Mouse (Mus musculus) midbrain, embryonic 10.5 days (tissue): ENCODE data around the gene Oser1. TPM values are rescaled to one million over a fixed set of nuclear protein-coding genes. Genes with fewer than 3 reads are reported as not detected.

Source experiments
- DNase-seq: peaks from one replicate; pipeline ENCODE4 v3.0.0-alpha.2; 2017; ENCODE audit warnings: low spot score
- H3K27ac ChIP-seq: fragments of 300-500 bp; sonication (generic); replicated peaks from 2 replicates; pipeline ENCODE4 v1.5.1; 2016; ENCODE audit warnings: mild to moderate bottlenecking
- H3K27me3 ChIP-seq: fragments of 300-500 bp; sonication (generic); 2 replicates; pipeline ENCODE4 v1.6.1; 2016; ENCODE audit warnings: low read depth, mild to moderate bottlenecking; ENCODE audit not compliant: poor library complexity, severe bottlenecking
- H3K36me3 ChIP-seq: fragments of 300-500 bp; sonication (generic); 2 replicates; pipeline ENCODE4 v1.6.1; 2016; ENCODE audit warnings: mild to moderate bottlenecking, moderate library complexity
- H3K4me1 ChIP-seq: fragments of 300-500 bp; sonication (generic); 2 replicates; pipeline ENCODE4 v1.6.1; 2016
- H3K4me3 ChIP-seq: fragments of 300-500 bp; sonication (generic); 2 replicates; pipeline ENCODE4 v1.5.1; 2016; ENCODE audit warnings: mild to moderate bottlenecking, moderate library complexity
- H3K9me3 ChIP-seq: fragments of 300-500 bp; sonication (generic); replicated peaks from 2 replicates; pipeline ENCODE4 v1.6.1; 2016; ENCODE audit warnings: mild to moderate bottlenecking
- WGBS: fragments of 180-500 bp; shearing (Covaris S2); methylation state at CpG from one replicate; pipeline ENCODE4 v1.1.7; 2016; 5-methylcytosine and 5-hydroxymethylcytosine counted together
- polyA plus RNA-seq: library from polyadenylated mRNA; unstranded; fragments of >200 nt; fragmentation: Nextera tagmentation; extraction: Ambion mirVana; gene quantifications from 2 replicates; pipeline ENCODE4 v1.2.1, GENCODE M21; 2016

Gene Oser1
- polyA plus RNA-seq, 1 experiment from 2014 or later, result 99.9 TPM

GRCm38 (mm10) chr2:163393976-163394375 lies 30.5 kb downstream of the Oser1 start:
- Histone ChIP-seq H3K9me3 (no peaks in the 10 kb centered on the region), H3K27ac (no peak overlapping the region), H3K36me3 (no peaks in the 10 kb centered on the region), H3K4me1 (peaks cover 19% of the 10 kb centered on the region), H3K4me3 (no peak overlapping the region), H3K27me3 (no peaks in the 10 kb centered on the region)
- 81% methylated on average over 6 of the region's 6 CpGs for whole genome bisulfite sequencing
- no peak for DNase-seq

- WGBS, result 93% methylated on average over 10 of the region's 10 CpGs
- DNase-seq, result no peak
- no peaks in the 10 kb centered on the region for H3K27me3 ChIP-seq
- no peak overlapping the region for H3K4me3 ChIP-seq
- no peaks in the 10 kb centered on the region for H3K36me3 ChIP-seq
- H3K27ac ChIP-seq, result no peak overlapping the region
- no peaks in the 10 kb centered on the region for H3K9me3 ChIP-seq
- peaks cover 14% of the 10 kb centered on the region for H3K4me1 ChIP-seq
Measured at GRCm38 (mm10) chr2:163393241-163393640, 31.3 kb downstream of the Oser1 start.

- H3K36me3 ChIP-seq, result no peaks in the 10 kb centered on the region
- peaks cover 6% of the 10 kb centered on the region for H3K4me1 ChIP-seq
- no peaks in the 10 kb centered on the region; the same call in 1 of the 2 replicates for H3K9me3 ChIP-seq
- no peak overlapping the region for H3K4me3 ChIP-seq
- DNase-seq, result no peak
- 88% methylated on average over 6 of the region's 6 CpGs for WGBS
- no peaks in the 10 kb centered on the region for H3K27me3 ChIP-seq
- no peak overlapping the region for H3K27ac ChIP-seq
Measured at GRCm38 (mm10) chr2:163392436-163392835, 32.1 kb downstream of the Oser1 start.

GRCm38 (mm10) chr2:163386423-163387190 lies 37.9 kb downstream of the Oser1 start:
- WGBS, result 81% methylated on average over 15 of the region's 15 CpGs
- DNase-seq, result no peak
- H3K27ac ChIP-seq, result no peak overlapping the region

GRCm38 (mm10) chr2:163385126-163385525 lies 39.4 kb downstream of the Oser1 start:
- Histone ChIP-seq H3K4me3 (no peak overlapping the region), H3K36me3 (no peaks in the 10 kb centered on the region), H3K27me3 (no peaks in the 10 kb centered on the region), H3K9me3 (no peaks in the 10 kb centered on the region; the same call in 1 of the 2 replicates), H3K4me1 (peaks cover 7% of the 10 kb centered on the region; the same call in 1 of the 2 replicates), H3K27ac (no peak overlapping the region)
- 83% methylated on average over 6 of the region's 6 CpGs for WGBS
- no peak for DNase-seq

More at GRCm38 (mm10) chr2:163386423-163387190, 37.9 kb downstream of the Oser1 start:
- Histone ChIP-seq H3K36me3 (no peaks in the 10 kb centered on the region), H3K9me3 (no peaks in the 10 kb centered on the region; the same call in 1 of the 2 replicates), H3K4me1 (peaks cover 7% of the 10 kb centered on the region; the same call in 1 of the 2 replicates), H3K4me3 (no peak overlapping the region), H3K27me3 (no peaks in the 10 kb centered on the region)

- Histone ChIP-seq H3K27me3 (peaks cover 11% of the 10 kb centered on the region), H3K27ac (no peak overlapping the region), H3K36me3 (no peaks in the 10 kb centered on the region), H3K4me3 (no peak overlapping the region), H3K4me1 (no peaks in the 10 kb centered on the region; the same call in 1 of the 2 replicates), H3K9me3 (no peaks in the 10 kb centered on the region)
- WGBS, result 88% methylated on average over 8 of the region's 8 CpGs
- no peak for DNase-seq
Measured at GRCm38 (mm10) chr2:163381246-163381645, 43.3 kb downstream of the Oser1 start.

- WGBS, result 80% methylated on average over 5 of the region's 5 CpGs
- Histone ChIP-seq H3K4me3 (no peak overlapping the region), H3K36me3 (no peaks in the 10 kb centered on the region), H3K4me1 (peaks cover 4% of the 10 kb centered on the region), H3K9me3 (0 out of 2 replicates have a peak, but pooled peaks cover 6% of the 10 kb centered on the region), H3K27ac (no peak overlapping the region), H3K27me3 (peaks cover 30% of the 10 kb centered on the region)
- no peak for DNase-seq
Measured at GRCm38 (mm10) chr2:163379366-163379765, 45.1 kb downstream of the Oser1 start.

- H3K9me3 ChIP-seq, result 0 out of 2 replicates have a peak, but pooled peaks cover 6% of the 10 kb centered on the region
- no peak overlapping the region for H3K4me3 ChIP-seq
- H3K27ac ChIP-seq, result no peak overlapping the region
- 45% methylated on average over 33 of the region's 33 CpGs for WGBS
- H3K27me3 ChIP-seq, result peaks cover 39% of the 10 kb centered on the region
- no peaks in the 10 kb centered on the region for H3K36me3 ChIP-seq
- peaks cover 4% of the 10 kb centered on the region for H3K4me1 ChIP-seq
- no peak for DNase-seq
Measured at GRCm38 (mm10) chr2:163376082-163376481, 48.4 kb downstream of the Oser1 start.

GRCm38 (mm10) chr2:163375468-163375867 lies 49.0 kb downstream of the Oser1 start:
- H3K4me3 ChIP-seq, result no peak overlapping the region
- no peak overlapping the region for H3K27ac ChIP-seq
- no peak for DNase-seq
- H3K9me3 ChIP-seq, result 0 out of 2 replicates have a peak, but pooled peaks cover 6% of the 10 kb centered on the region
- H3K27me3 ChIP-seq, result peaks cover 39% of the 10 kb centered on the region
- peaks cover 4% of the 10 kb centered on the region for H3K4me1 ChIP-seq
- no peaks in the 10 kb centered on the region for H3K36me3 ChIP-seq
- 42% methylated on average over 35 of the region's 35 CpGs for WGBS

- no peak overlapping the region for H3K4me3 ChIP-seq
- WGBS, result 94% methylated on average over 1 of the region's 1 CpGs
- H3K4me1 ChIP-seq, result peaks cover 6% of the 10 kb centered on the region
- no peak for DNase-seq
- H3K27ac ChIP-seq, result no peak overlapping the region
- peaks cover 39% of the 10 kb centered on the region for H3K27me3 ChIP-seq
- no peaks in the 10 kb centered on the region for H3K36me3 ChIP-seq
- H3K9me3 ChIP-seq, result 0 out of 2 replicates have a peak, but pooled peaks cover 6% of the 10 kb centered on the region
Measured at GRCm38 (mm10) chr2:163372627-163373026, 51.9 kb downstream of the Oser1 start.

GRCm38 (mm10) chr2:163370175-163370574 lies 54.3 kb downstream of the Oser1 start:
- H3K27ac ChIP-seq, result no peak overlapping the region
- no peak overlapping the region for H3K4me3 ChIP-seq
- peaks cover 17% of the 10 kb centered on the region for H3K27me3 ChIP-seq
- WGBS, result 57% methylated on average over 4 of the region's 4 CpGs
- H3K4me1 ChIP-seq, result peaks cover 6% of the 10 kb centered on the region; the same call in 1 of the 2 replicates
- H3K9me3 ChIP-seq, result no peaks in the 10 kb centered on the region
- no peak for DNase-seq
- no peaks in the 10 kb centered on the region for H3K36me3 ChIP-seq

- no peak overlapping the region for H3K4me3 ChIP-seq
- WGBS, result 84% methylated on average over 18 of the region's 18 CpGs
Measured at GRCm38 (mm10) chr2:163364785-163365541, 59.5 kb downstream of the Oser1 start.

More at GRCm38 (mm10) chr2:163364785-163365541, 59.5 kb downstream of the Oser1 start:
- DNase-seq, result no peak
- peaks cover 11% of the 10 kb centered on the region; the same call in 1 of the 2 replicates for H3K4me1 ChIP-seq
- H3K27me3 ChIP-seq, result no peaks in the 10 kb centered on the region
- no peaks in the 10 kb centered on the region for H3K9me3 ChIP-seq
- no peaks in the 10 kb centered on the region for H3K36me3 ChIP-seq
- no peak overlapping the region for H3K27ac ChIP-seq
